Mouse (Mus musculus) heart, adult 8-10 months (tissue): ENCODE results near the gene Sin3b. TPM values are rescaled to one million over a fixed set of nuclear protein-coding genes. Genes with fewer than 3 reads are reported as not detected.
"Not testable (repeated sequence)": the region's sequence is repeated elsewhere in the genome, so short reads cannot be mapped to it uniquely, and the experiment has no call there.

Experiments
- DNase-seq: peaks from one replicate; pipeline ENCODE4 v3.0.0; 2022; ENCODE audit warnings: low spot score
- total RNA-seq, 4 experiments: library from RNA; stranded (reverse); gene quantifications; 2 replicates each; pipeline ENCODE4 v1.2.4; 2022

Sin3b gene
- total RNA-seq: 10 to 100 TPM; 71.4 to 77.8 (median 74.3) TPM

- peak; percentile 97 for DNase-seq
These were observed at the start of gene Sin3b for GRCm38 (mm10) chr8:72722769-72723650. Gene Sin3b (plus strand): TSS chr8:72723285.

- no peak for DNase-seq
These were observed 48.9 kb upstream of the Sin3b start for GRCm38 (mm10) chr8:72674184-72674583.

GRCm38 (mm10) chr8:72676436-72676835 lies 46.6 kb upstream of the Sin3b start:
- DNase-seq: no peak

- DNase-seq: not testable (repeated sequence)
These were observed 46.2 kb upstream of the Sin3b start for GRCm38 (mm10) chr8:72676844-72677243.

- DNase-seq: no peak
These were observed 45.8 kb upstream of the Sin3b start for GRCm38 (mm10) chr8:72677331-72677730.

GRCm38 (mm10) chr8:72680133-72680532 lies 43.0 kb upstream of the Sin3b start:
- peak; percentile 24 for DNase-seq

- no peak for DNase-seq
These were observed 40.9 kb upstream of the Sin3b start for GRCm38 (mm10) chr8:72682051-72682687.

GRCm38 (mm10) chr8:72683010-72683521 lies 40.0 kb upstream of the Sin3b start:
- DNase-seq: no peak

GRCm38 (mm10) chr8:72683572-72684099 lies 39.4 kb upstream of the Sin3b start:
- not testable (repeated sequence) for DNase-seq

- no peak for DNase-seq
These were observed 24.6 kb upstream of the Sin3b start for GRCm38 (mm10) chr8:72698349-72698926.

GRCm38 (mm10) chr8:72712569-72712968 lies 10.5 kb upstream of the Sin3b start:
- DNase-seq: no peak

- DNase-seq: no peak
These were observed 6.5 kb upstream of the Sin3b start for GRCm38 (mm10) chr8:72716594-72716993.

- DNase-seq: no peak
These were observed 2.5 kb upstream of the Sin3b start for GRCm38 (mm10) chr8:72720541-72720940.

- peak; percentile 9 for DNase-seq
These were observed 541 bp downstream of the Sin3b start for GRCm38 (mm10) chr8:72723651-72724001.

GRCm38 (mm10) chr8:72728636-72729035 lies 5.6 kb downstream of the Sin3b start:
- no peak for DNase-seq

GRCm38 (mm10) chr8:72735001-72735400 lies 11.9 kb downstream of the Sin3b start:
- peak; percentile 22 for DNase-seq

- DNase-seq: no peak
These were observed 13.8 kb downstream of the Sin3b start for GRCm38 (mm10) chr8:72736868-72737267.

GRCm38 (mm10) chr8:72746061-72746460 lies 23.0 kb downstream of the Sin3b start:
- no peak for DNase-seq

GRCm38 (mm10) chr8:72749846-72750245 lies 26.8 kb downstream of the Sin3b start:
- DNase-seq: no peak

GRCm38 (mm10) chr8:72750266-72750665 lies 27.2 kb downstream of the Sin3b start:
- no peak for DNase-seq

GRCm38 (mm10) chr8:72751126-72751525 lies 28.0 kb downstream of the Sin3b start:
- no peak for DNase-seq

GRCm38 (mm10) chr8:72752289-72752688 lies 29.2 kb downstream of the Sin3b start:
- no peak for DNase-seq
